Mouse (Mus musculus): ENCODE measurements at regions not wholly inside any gene's neighbourhood (a gene's known extent, or its start where the extent isn't known, plus 50 kb on each side); places are given as distances from the start of the nearest gene placed in this dataset.

- DNase-seq (ENCODE audit: low spot score in 2 of 2): no peak
Measured at GRCm38 (mm10) chr13:101824962-101825361, 56.9 kb upstream of the Pik3r1 start.

GRCm38 (mm10) chr13:101831872-101832629 lies 64.0 kb upstream of the Pik3r1 start:
- no peak for DNase-seq (ENCODE audit: low spot score in 2 of 2)

GRCm38 (mm10) chr13:101834546-101834945 lies 66.5 kb upstream of the Pik3r1 start:
- peak; percentile 59 to 67 for DNase-seq (ENCODE audit: low spot score in 2 of 2)

- DNase-seq (ENCODE audit: low spot score in 2 of 2): no peak
Measured at GRCm38 (mm10) chr13:101836992-101837391, 69.0 kb upstream of the Pik3r1 start.

GRCm38 (mm10) chr13:101844461-101845440 lies 76.7 kb upstream of the Pik3r1 start:
- no peak for DNase-seq (ENCODE audit: low spot score in 2 of 2)

- no peak for DNase-seq (ENCODE audit: low spot score in 2 of 2)
Measured at GRCm38 (mm10) chr13:101846016-101846415, 78.0 kb upstream of the Pik3r1 start.

GRCm38 (mm10) chr13:101847879-101848600 lies 80.0 kb upstream of the Pik3r1 start:
- peak in 1 of 2 experiments; percentile 26 for DNase-seq (ENCODE audit: low spot score in 2 of 2)

GRCm38 (mm10) chr13:101848601-101849147 lies 80.7 kb upstream of the Pik3r1 start:
- no peak for DNase-seq (ENCODE audit: low spot score in 2 of 2)

GRCm38 (mm10) chr13:101849416-101849815 lies 81.4 kb upstream of the Pik3r1 start:
- DNase-seq (ENCODE audit: low spot score in 2 of 2): no peak

- DNase-seq (ENCODE audit: low spot score in 2 of 2): no peak
Measured at GRCm38 (mm10) chr13:101851329-101851728, 83.3 kb upstream of the Pik3r1 start.

GRCm38 (mm10) chr13:101852960-101853359 lies 84.9 kb upstream of the Pik3r1 start:
- DNase-seq (ENCODE audit: low spot score in 2 of 2): no peak

- no peak for DNase-seq (ENCODE audit: low spot score in 2 of 2)
Measured at GRCm38 (mm10) chr13:101855141-101855540, 87.1 kb upstream of the Pik3r1 start.

GRCm38 (mm10) chr13:101860704-101861103 lies 92.7 kb upstream of the Pik3r1 start:
- no peak for DNase-seq (ENCODE audit: low spot score in 2 of 2)

GRCm38 (mm10) chr13:101862011-101862410 lies 94.0 kb upstream of the Pik3r1 start:
- no peak for DNase-seq (ENCODE audit: low spot score in 2 of 2)

- DNase-seq (ENCODE audit: low spot score in 2 of 2): no peak
Measured at GRCm38 (mm10) chr13:101863015-101863414, 95.0 kb upstream of the Pik3r1 start.

- no peak for DNase-seq (ENCODE audit: low spot score in 2 of 2)
Measured at GRCm38 (mm10) chr13:101863602-101864001, 95.6 kb upstream of the Pik3r1 start.

- DNase-seq (ENCODE audit: low spot score in 2 of 2): no peak
Measured at GRCm38 (mm10) chr13:101866843-101867242, 98.8 kb upstream of the Pik3r1 start.

GRCm38 (mm10) chr13:101874761-101875160 lies 106.7 kb upstream of the Pik3r1 start:
- no peak for DNase-seq (ENCODE audit: low spot score in 2 of 2)

GRCm38 (mm10) chr13:101876069-101876468 lies 108.1 kb upstream of the Pik3r1 start:
- no peak for DNase-seq (ENCODE audit: low spot score in 2 of 2)

- DNase-seq (ENCODE audit: low spot score in 2 of 2): no peak
Measured at GRCm38 (mm10) chr13:101876601-101877000, 108.6 kb upstream of the Pik3r1 start.

GRCm38 (mm10) chr13:101878168-101878567 lies 110.2 kb upstream of the Pik3r1 start:
- DNase-seq (ENCODE audit: low spot score in 2 of 2): no peak
